Mouse (Mus musculus) heart, embryonic 11.5 days (tissue): ENCODE data around the gene Sim2. TPM values are rescaled to one million over a fixed set of nuclear protein-coding genes. Genes with fewer than 3 reads are reported as not detected.
A peak's percentile ranks its signal among the peaks of the same experiment; 100 is the strongest.

Experiments used
- ATAC-seq: fragments of 200-750 bp; cut with Nextera tagmentation; replicated peaks from 2 replicates; pipeline ENCODE4 v1.8.0; 2017; ENCODE audit warnings: moderate library complexity; ENCODE audit not compliant: insufficient number of reproducible peaks, low FRiP score, low TSS enrichment
- H3K27ac ChIP-seq: fragments of 300-500 bp; sonication (generic); 2 replicates; pipeline ENCODE4 v1.5.1; 2014; ENCODE audit warnings: mild to moderate bottlenecking, low read depth, low read length
- H3K27me3 ChIP-seq: fragments of 300-500 bp; sonication (generic); 2 replicates; pipeline ENCODE4 v1.6.1; 2014; ENCODE audit warnings: mild to moderate bottlenecking, low read length, mixed read lengths; ENCODE audit not compliant: control insufficient read depth, insufficient read depth
- H3K36me3 ChIP-seq: fragments of 300-500 bp; sonication (generic); 2 replicates; pipeline ENCODE4 v1.6.1; 2014; ENCODE audit warnings: mild to moderate bottlenecking, low read length, moderate library complexity, mixed read lengths; ENCODE audit not compliant: control insufficient read depth, insufficient read depth
- H3K4me1 ChIP-seq: fragments of 300-500 bp; sonication (generic); 2 replicates; pipeline ENCODE4 v1.6.1; 2014; ENCODE audit warnings: low read length; ENCODE audit not compliant: control insufficient read depth, insufficient read depth
- H3K4me2 ChIP-seq: fragments of 300-500 bp; sonication (generic); 2 replicates; pipeline ENCODE4 v1.6.1; 2014; ENCODE audit warnings: mild to moderate bottlenecking, moderate library complexity
- H3K4me3 ChIP-seq: fragments of 300-500 bp; sonication (generic); 2 replicates; pipeline ENCODE4 v1.5.1; 2014; ENCODE audit warnings: low read depth, low read length
- H3K9ac ChIP-seq: fragments of 300-500 bp; sonication (generic); 2 replicates; pipeline ENCODE4 v1.6.1; 2014; ENCODE audit warnings: mild to moderate bottlenecking, low read depth, low read length, moderate library complexity
- H3K9me3 ChIP-seq: fragments of 300-500 bp; sonication (generic); replicated peaks from 2 replicates; pipeline ENCODE4 v1.6.1; 2016; ENCODE audit warnings: low read length; ENCODE audit not compliant: control insufficient read depth
- WGBS: fragments of 180-500 bp; shearing (Covaris S2); extraction: QIAGEN DNeasy Blood & Tissue Kit; methylation state at CpG from one replicate; pipeline ENCODE4 v1.1.7; 2014; ENCODE audit not compliant: insufficient replicate concordance; 5-methylcytosine and 5-hydroxymethylcytosine counted together
- polyA plus RNA-seq: library from polyadenylated mRNA; unstranded; fragments of >200 nt; fragmentation: Nextera tagmentation; extraction: Ambion mirVana; gene quantifications from 2 replicates; pipeline ENCODE4 v1.2.1, GENCODE M21; 2014

Gene Sim2
- polyA plus RNA-seq, 1 experiment from 2014 or later = 0.17 TPM

- no peak for ATAC-seq
- Histone ChIP-seq H3K4me2 (no peak overlapping the region), H3K4me3 (no peak overlapping the region), H3K36me3 (no peaks in the 10 kb centered on the region), H3K4me1 (peaks cover 18% of the 10 kb centered on the region), H3K9ac (no peak overlapping the region), H3K27me3 (peaks cover 96% of the 10 kb centered on the region), H3K27ac (no peak overlapping the region), H3K9me3 (no peaks in the 10 kb centered on the region)
- 6% methylated on average over 8 of the region's 8 CpGs for WGBS
These were observed 2.6 kb upstream of the Sim2 start for GRCm38 (mm10) chr16:94081996-94082708.

- ATAC-seq = no peak
- Histone ChIP-seq H3K9ac (no peak overlapping the region), H3K9me3 (no peaks in the 10 kb centered on the region), H3K27ac (no peak overlapping the region), H3K4me3 (no peak overlapping the region), H3K4me1 (peaks cover 18% of the 10 kb centered on the region), H3K36me3 (no peaks in the 10 kb centered on the region), H3K4me2 (no peak overlapping the region), H3K27me3 (peaks cover 96% of the 10 kb centered on the region)
- 1% methylated on average over 46 of the region's 46 CpGs for WGBS
These were observed 1.5 kb upstream of the Sim2 start for GRCm38 (mm10) chr16:94082960-94083847.

GRCm38 (mm10) chr16:94083848-94084525 is 744 bp upstream of the Sim2 start:
- Histone ChIP-seq H3K4me1 (peaks cover 18% of the 10 kb centered on the region), H3K4me2 (no peak overlapping the region), H3K27ac (no peak overlapping the region), H3K9me3 (no peaks in the 10 kb centered on the region), H3K9ac (no peak overlapping the region), H3K27me3 (peaks cover 98% of the 10 kb centered on the region), H3K4me3 (no peak overlapping the region), H3K36me3 (no peaks in the 10 kb centered on the region)
- ATAC-seq = no peak
- 1% methylated on average over 41 of the region's 41 CpGs for WGBS

GRCm38 (mm10) chr16:94085603-94086285 is 1.0 kb downstream of the Sim2 start:
- peak overlapping the region; percentile 74 for H3K4me2 ChIP-seq
- H3K36me3 ChIP-seq = no peaks in the 10 kb centered on the region
- ATAC-seq = no peak
- under 1% methylated on average over 57 of the region's 57 CpGs for WGBS
- no peaks in the 10 kb centered on the region for H3K9me3 ChIP-seq
- peaks cover 98% of the 10 kb centered on the region for H3K27me3 ChIP-seq
- H3K4me1 ChIP-seq = peaks cover 18% of the 10 kb centered on the region
- H3K27ac ChIP-seq = no peak overlapping the region
- no peak overlapping the region for H3K9ac ChIP-seq
- H3K4me3 ChIP-seq = peak overlapping the region; percentile 38

- WGBS = 1% methylated on average over 50 of the region's 50 CpGs
- H3K4me3 ChIP-seq = peak overlapping the region; percentile 2; the same call in 1 of the 2 replicates
- no peak overlapping the region for H3K27ac ChIP-seq
- peaks cover 18% of the 10 kb centered on the region for H3K4me1 ChIP-seq
- H3K36me3 ChIP-seq = no peaks in the 10 kb centered on the region
- H3K27me3 ChIP-seq = peaks cover 98% of the 10 kb centered on the region
- H3K4me2 ChIP-seq = peak overlapping the region; percentile 25
- no peaks in the 10 kb centered on the region for H3K9me3 ChIP-seq
- ATAC-seq = no peak
- H3K9ac ChIP-seq = no peak overlapping the region
These were observed 2.2 kb downstream of the Sim2 start for GRCm38 (mm10) chr16:94086701-94087569.

- peak overlapping the region; percentile 2; the same call in 1 of the 2 replicates for H3K4me3 ChIP-seq
These were observed 3.0 kb downstream of the Sim2 start for GRCm38 (mm10) chr16:94087570-94088225.

GRCm38 (mm10) chr16:94088226-94088748 is 3.6 kb downstream of the Sim2 start:
- Histone ChIP-seq H3K27me3 (peaks cover 98% of the 10 kb centered on the region), H3K9ac (no peak overlapping the region), H3K4me3 (no peak overlapping the region), H3K4me2 (no peak overlapping the region), H3K9me3 (no peaks in the 10 kb centered on the region), H3K36me3 (no peaks in the 10 kb centered on the region), H3K27ac (no peak overlapping the region), H3K4me1 (peaks cover 18% of the 10 kb centered on the region)
- WGBS = 3% methylated on average over 11 of the region's 11 CpGs
- no peak for ATAC-seq

More at GRCm38 (mm10) chr16:94087570-94088225, 3.0 kb downstream of the Sim2 start:
- no peak overlapping the region for H3K27ac ChIP-seq
- peak overlapping the region; percentile 25 for H3K4me2 ChIP-seq
- WGBS = 5% methylated on average over 16 of the region's 16 CpGs
- no peak for ATAC-seq
- no peaks in the 10 kb centered on the region for H3K9me3 ChIP-seq
- H3K27me3 ChIP-seq = peaks cover 98% of the 10 kb centered on the region
- peaks cover 18% of the 10 kb centered on the region for H3K4me1 ChIP-seq
- H3K9ac ChIP-seq = no peak overlapping the region
- H3K36me3 ChIP-seq = no peaks in the 10 kb centered on the region
